Mouse (Mus musculus) liver, embryonic 14.5 days (tissue): ENCODE results near the gene Sh3rf1. TPM values are rescaled to one million over a fixed set of nuclear protein-coding genes. Genes with fewer than 3 reads are reported as not detected.

Experiments
- ATAC-seq: fragments of 200-750 bp; cut with Nextera tagmentation; 2 replicates; pipeline ENCODE4 v1.8.0; 2017; ENCODE audit warnings: moderate number of reproducible peaks, mild to moderate bottlenecking, moderate library complexity; ENCODE audit not compliant: insufficient read depth
- DNase-seq, 3 experiments: peaks; one replicate each; pipeline ENCODE4 v3.0.0-alpha.2; 2012 to 2013; ENCODE audit warnings: low read depth in 3 of 3, low spot score in 3 of 3
- H3K27ac ChIP-seq: fragments of 300-500 bp; sonication (generic); 2 replicates; pipeline ENCODE4 v1.5.1; 2014; ENCODE audit warnings: moderate library complexity, mild to moderate bottlenecking, control low read depth, inconsistent platforms
- H3K27me3 ChIP-seq: fragments of 300-500 bp; sonication (generic); 2 replicates; pipeline ENCODE4 v1.6.1; 2014; ENCODE audit warnings: mild to moderate bottlenecking, low read length, moderate library complexity; ENCODE audit not compliant: control insufficient read depth, insufficient read depth
- H3K36me3 ChIP-seq: fragments of 300-500 bp; sonication (generic); replicated peaks from 2 replicates; pipeline ENCODE4 v1.6.1; 2014; ENCODE audit warnings: low read depth; ENCODE audit not compliant: control insufficient read depth, insufficient read depth
- H3K4me1 ChIP-seq, 2 experiments: fragments of 200-500 bp in 1 of 2; fragments of 300-500 bp in 1 of 2; sonication (generic) in 1 of 2; replicated peaks; 2 replicates each; pipeline ENCODE4 v1.6.1; 2012 to 2014; ENCODE audit warnings: antibody characterized with exemption in 1 of 2, inconsistent platforms in 1 of 2, low read length in 1 of 2; ENCODE audit not compliant: control insufficient read depth in 2 of 2, insufficient read depth in 2 of 2
- H3K4me2 ChIP-seq: fragments of 300-500 bp; sonication (generic); 2 replicates; pipeline ENCODE4 v1.6.1; 2014; ENCODE audit warnings: low read depth, mild to moderate bottlenecking, control low read depth, moderate library complexity
- H3K4me3 ChIP-seq, 2 experiments: fragments of 200-500 bp in 1 of 2; fragments of 300-500 bp in 1 of 2; sonication (generic) in 1 of 2; 2 replicates each; pipeline ENCODE4 v1.5.1; 2012 to 2014; ENCODE audit warnings: low read depth in 2 of 2, low read length in 2 of 2, mild to moderate bottlenecking in 2 of 2, control low read depth in 1 of 2, inconsistent platforms in 1 of 2, moderate library complexity in 1 of 2; ENCODE audit not compliant: insufficient read depth in 1 of 2
- H3K9ac ChIP-seq: fragments of 300-500 bp; sonication (generic); replicated peaks from 2 replicates; pipeline ENCODE4 v1.6.1; 2014; ENCODE audit warnings: mild to moderate bottlenecking, control low read depth, moderate library complexity
- H3K9me3 ChIP-seq: fragments of 300-500 bp; sonication (generic); 2 replicates; pipeline ENCODE4 v1.6.1; 2016; ENCODE audit warnings: low read length, mixed read lengths; ENCODE audit not compliant: control insufficient read depth
- CTCF ChIP-seq: IDR thresholded peaks from 2 replicates; pipeline ENCODE4 v1.5.1; 2016; ENCODE audit warnings: antibody characterized with exemption, low read depth, control low read depth
- EP300 ChIP-seq: IDR thresholded peaks from 2 replicates; pipeline ENCODE4 v1.6.1; 2016; ENCODE audit warnings: antibody characterized with exemption, low read depth
- WGBS: fragments of 180-500 bp; shearing (Covaris S2); extraction: QIAGEN DNeasy Blood & Tissue Kit; methylation state at CpG from one replicate; pipeline ENCODE4 v1.1.7; 2014; ENCODE audit not compliant: insufficient replicate concordance; 5-methylcytosine and 5-hydroxymethylcytosine counted together
- polyA plus RNA-seq, 2 experiments: library from polyadenylated mRNA; depleted of rRNA in 1 of 2; stranded (reverse) in 1 of 2; unstranded in 1 of 2; fragments of >200 nt; fragmentation: Nextera tagmentation in 1 of 2; extraction: Ambion mirVana in 1 of 2; gene quantifications; 2 replicates each; pipeline versions ENCODE4 v1.2.1 to v1.2.3; 2012 to 2014

Gene Sh3rf1
- polyA plus RNA-seq, 2 experiments: 0.61 to 0.85 TPM

DNA sequence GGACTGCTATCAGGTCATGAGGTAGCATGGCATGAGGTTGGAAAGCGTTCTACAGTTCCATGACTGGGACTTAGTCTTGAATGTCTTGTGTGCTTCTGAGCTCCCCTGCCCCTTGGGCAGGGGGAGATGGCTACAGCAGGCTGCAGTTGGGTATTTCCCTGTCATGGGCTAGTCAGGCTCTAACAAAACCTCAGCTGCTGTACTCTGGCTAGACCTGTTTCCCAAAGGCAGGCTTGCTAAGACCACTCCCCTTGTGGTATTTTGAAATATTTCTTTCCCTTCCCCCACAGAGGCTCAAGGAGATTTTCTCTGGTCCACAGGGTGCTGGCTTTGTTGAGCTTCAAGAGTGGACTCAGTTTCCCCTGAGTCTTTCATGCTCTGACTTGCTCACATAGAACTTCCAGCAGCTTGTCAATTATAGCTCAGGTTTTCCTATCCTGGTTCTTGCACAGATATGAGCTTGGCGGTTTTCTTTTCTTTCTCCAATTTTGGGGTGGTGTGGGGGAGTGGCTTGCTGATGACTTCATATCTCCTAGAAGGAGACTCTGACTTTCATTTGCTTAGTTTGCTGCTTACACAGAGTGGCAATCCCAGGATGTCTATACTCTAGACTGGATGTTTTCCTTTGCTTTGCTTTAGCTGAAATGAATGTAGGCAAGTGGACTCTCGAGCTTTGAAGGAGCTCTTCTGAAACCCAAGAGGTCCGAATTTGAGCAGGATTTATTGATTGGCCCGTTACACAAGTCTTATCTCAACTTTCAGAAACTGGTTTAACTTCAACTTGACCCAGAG lies 20.4 kb upstream of the Sh3rf1 start:
- Histone ChIP-seq H3K27me3 (no peaks in the 10 kb centered on the region), H3K4me1 (no peaks in the 10 kb centered on the region), H3K9me3 (no peaks in the 10 kb centered on the region), H3K9ac (no peak overlapping the region), H3K4me2 (no peak overlapping the region), H3K27ac (no peak overlapping the region), H3K4me3 (no peak overlapping the region), H3K36me3 (no peaks in the 10 kb centered on the region)
- no peak for DNase-seq
- TF ChIP-seq EP300 (no peak), CTCF (no peak)
- no peak for ATAC-seq
- WGBS: 49% methylated on average over 5 of the region's 5 CpGs

- TF ChIP-seq CTCF: no peak
- no peak for TF ChIP-seq EP300
- Histone ChIP-seq H3K36me3 (no peaks in the 10 kb centered on the region), H3K4me2 (no peak overlapping the region), H3K9ac (no peak overlapping the region), H3K27ac (no peak overlapping the region), H3K27me3 (no peaks in the 10 kb centered on the region), H3K9me3 (no peaks in the 10 kb centered on the region), H3K4me1 (no peaks in the 10 kb centered on the region), H3K4me3 (no peak overlapping the region)
- 29% methylated on average over 2 of the region's 2 CpGs for WGBS
- DNase-seq (no peak), ATAC-seq (no peak)
These were observed 16.8 kb upstream of the Sh3rf1 start for GRCm38 (mm10) chr8:61206876-61207275.

- H3K9me3 ChIP-seq: no peaks in the 10 kb centered on the region
- ATAC-seq: no peak
- H3K9ac ChIP-seq: no peak overlapping the region
- no peaks in the 10 kb centered on the region for H3K4me1 ChIP-seq
- H3K4me3 ChIP-seq: no peak overlapping the region
- DNase-seq: no peak
- H3K36me3 ChIP-seq: no peaks in the 10 kb centered on the region
- WGBS: 56% methylated on average over 4 of the region's 4 CpGs
- H3K4me2 ChIP-seq: no peak overlapping the region
- TF ChIP-seq CTCF (no peak), EP300 (no peak)
- H3K27me3 ChIP-seq: no peaks in the 10 kb centered on the region
- no peak overlapping the region for H3K27ac ChIP-seq
These were observed 16.0 kb upstream of the Sh3rf1 start for GRCm38 (mm10) chr8:61207636-61208035.

GRCm38 (mm10) chr8:61208719-61209118 lies 15.0 kb upstream of the Sh3rf1 start:
- TF ChIP-seq CTCF (no peak), EP300 (no peak)
- Histone ChIP-seq H3K4me3 (no peak overlapping the region), H3K27ac (no peak overlapping the region), H3K4me1 (no peaks in the 10 kb centered on the region), H3K27me3 (no peaks in the 10 kb centered on the region), H3K9me3 (no peaks in the 10 kb centered on the region), H3K9ac (no peak overlapping the region), H3K4me2 (no peak overlapping the region), H3K36me3 (no peaks in the 10 kb centered on the region)
- DNase-seq (no peak), ATAC-seq (no peak)
- WGBS: 62% methylated on average over 9 of the region's 9 CpGs

- no peak for TF ChIP-seq CTCF
- TF ChIP-seq EP300: no peak
- DNase-seq (no peak), ATAC-seq (no peak)
- Histone ChIP-seq H3K36me3 (no peaks in the 10 kb centered on the region), H3K4me2 (no peak overlapping the region), H3K4me1 (no peaks in the 10 kb centered on the region), H3K27me3 (no peaks in the 10 kb centered on the region), H3K4me3 (no peak overlapping the region), H3K9ac (no peak overlapping the region), H3K27ac (no peak overlapping the region), H3K9me3 (no peaks in the 10 kb centered on the region)
- 67% methylated on average over 8 of the region's 8 CpGs for WGBS
These were observed 12.8 kb upstream of the Sh3rf1 start for GRCm38 (mm10) chr8:61210836-61211235.
